Mouse (Mus musculus): ENCODE results near the gene Gja4. TPM values are rescaled to one million over a fixed set of nuclear protein-coding genes. Genes with fewer than 3 reads are reported as not detected.
A peak's percentile ranks its signal among the peaks of the same experiment; 100 is the strongest.

Gene Gja4
- polyA plus RNA-seq (2015; fragmentation: Nextera tagmentation; extraction: Ambion mirVana): 20.6 and 23.4 TPM in 2 replicates

DNA sequence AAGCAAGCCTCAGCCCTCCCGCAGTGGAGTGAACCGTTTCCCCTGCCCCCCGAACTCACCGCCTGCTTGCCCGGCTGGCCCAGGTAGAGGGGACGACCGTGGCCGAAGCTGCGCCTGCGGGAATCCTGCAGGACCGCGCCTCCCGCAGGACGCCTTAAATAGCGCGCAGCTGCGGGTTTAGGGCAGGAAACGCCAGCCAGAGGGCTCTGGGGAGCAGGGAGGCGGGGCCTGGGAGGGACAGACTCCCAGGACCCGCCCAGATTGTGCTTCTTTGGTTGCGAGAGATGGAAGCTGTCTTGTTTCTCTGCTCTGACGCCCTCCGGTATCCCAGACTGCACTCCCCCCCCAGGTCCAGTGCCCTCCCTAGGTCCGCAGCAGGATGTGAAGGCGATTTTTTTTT is at the start of gene Gja4:
Gja4 (minus strand) TSS at position 179 of the 400 bp plus-strand sequence.
- ATAC-seq (ENCODE audit: low FRiP score): peak; percentile 82
- Histone ChIP-seq H3K4me1 (replicated peaks) (peaks cover 24% of the 10 kb centered on the region), H3K36me3 (no peaks in the 10 kb centered on the region), H3K4me3 (peak within 1 kb of the TSS; percentile 52), H3K27me3 (peaks cover 26% of the 10 kb centered on the region), H3K4me2 (peak within 1 kb of the TSS; percentile 77), H3K9me3 (no peaks in the 10 kb centered on the region), H3K9ac (peak within 1 kb of the TSS; percentile 74), H3K27ac (no peak within 1 kb of the TSS)
- under 1% methylated on average over 25 of the region's 25 CpGs for WGBS

DNA sequence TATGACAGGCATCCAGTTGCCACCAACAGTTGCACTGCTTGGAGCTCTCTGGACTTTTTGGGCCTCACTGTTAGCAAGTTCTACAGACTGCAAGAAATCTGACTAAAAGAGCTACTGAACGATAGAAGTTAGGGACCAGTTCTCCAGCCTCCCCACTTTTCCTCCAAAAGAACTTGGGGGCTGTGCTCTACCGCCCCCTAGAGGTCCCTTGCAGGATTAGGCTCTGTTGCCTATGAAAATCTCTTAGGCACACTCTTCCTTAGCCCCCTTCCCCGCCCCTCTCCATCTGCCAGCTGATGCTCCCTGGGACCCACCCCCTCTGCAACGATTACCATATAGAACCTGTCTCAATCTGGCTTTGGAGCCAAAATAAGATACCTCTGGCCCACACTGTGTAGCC is 49.5 kb upstream of the Gja4 start:
- ATAC-seq (ENCODE audit: low FRiP score): no peak
- 60% methylated on average over 4 of the region's 4 CpGs for WGBS
- no peaks in the 10 kb centered on the region for H3K36me3 ChIP-seq
- H3K4me3 ChIP-seq: no peak overlapping the region
- H3K27ac ChIP-seq: no peak overlapping the region
- no peak overlapping the region for H3K4me2 ChIP-seq
- H3K9ac ChIP-seq: no peak overlapping the region
- H3K27me3 ChIP-seq: 0 out of 2 replicates have a peak, but pooled peaks cover 10% of the 10 kb centered on the region
- peaks cover 17% of the 10 kb centered on the region for H3K4me1 ChIP-seq (replicated peaks)
- H3K9me3 ChIP-seq: no peaks in the 10 kb centered on the region

DNA sequence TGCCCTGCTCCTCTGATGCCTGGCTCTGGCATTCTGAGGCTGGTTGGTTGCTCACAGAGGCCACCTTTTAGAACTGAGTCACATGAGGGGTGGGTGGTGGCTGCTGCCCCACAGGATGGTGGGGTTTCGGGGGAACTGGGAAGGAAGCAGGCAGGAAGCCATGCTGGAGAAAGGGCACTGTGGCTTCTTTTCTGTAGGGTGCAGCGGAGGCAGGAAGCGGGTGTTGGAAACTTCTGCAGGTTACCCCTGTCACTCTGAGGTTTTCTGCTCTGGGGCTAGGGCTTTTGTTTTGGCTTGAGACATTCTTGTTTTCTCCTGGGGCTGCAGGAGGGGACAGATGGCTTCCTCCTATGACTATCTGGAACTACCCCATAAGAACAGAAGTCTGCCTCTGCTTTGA is 48.7 kb upstream of the Gja4 start:
- H3K9me3 ChIP-seq: no peaks in the 10 kb centered on the region
- no peak overlapping the region for H3K4me3 ChIP-seq
- 92% methylated on average over 3 of the region's 3 CpGs for WGBS
- no peak overlapping the region for H3K4me2 ChIP-seq
- no peak overlapping the region for H3K27ac ChIP-seq
- peaks cover 23% of the 10 kb centered on the region for H3K4me1 ChIP-seq (replicated peaks)
- no peak overlapping the region for H3K9ac ChIP-seq
- H3K36me3 ChIP-seq: no peaks in the 10 kb centered on the region
- ATAC-seq (ENCODE audit: low FRiP score): no peak
- H3K27me3 ChIP-seq: 0 out of 2 replicates have a peak, but pooled peaks cover 14% of the 10 kb centered on the region

GRCm38 (mm10) chr4:127358018-127358417 is 44.2 kb upstream of the Gja4 start, which contains the start of gene Gjb5:
Gene Gjb5, minus strand, starts transcription at chr4:127358181.
- Histone ChIP-seq H3K9ac (no peak within 1 kb of the TSS), H3K9me3 (no peaks in the 10 kb centered on the region), H3K4me1 (replicated peaks) (peaks cover 20% of the 10 kb centered on the region), H3K4me2 (no peak within 1 kb of the TSS), H3K27ac (no peak within 1 kb of the TSS), H3K36me3 (no peaks in the 10 kb centered on the region), H3K4me3 (no peak within 1 kb of the TSS), H3K27me3 (0 out of 2 replicates have a peak, but pooled peaks cover 17% of the 10 kb centered on the region)
- 28% methylated on average over 5 of the region's 5 CpGs for WGBS
- ATAC-seq (ENCODE audit: low FRiP score): no peak

DNA sequence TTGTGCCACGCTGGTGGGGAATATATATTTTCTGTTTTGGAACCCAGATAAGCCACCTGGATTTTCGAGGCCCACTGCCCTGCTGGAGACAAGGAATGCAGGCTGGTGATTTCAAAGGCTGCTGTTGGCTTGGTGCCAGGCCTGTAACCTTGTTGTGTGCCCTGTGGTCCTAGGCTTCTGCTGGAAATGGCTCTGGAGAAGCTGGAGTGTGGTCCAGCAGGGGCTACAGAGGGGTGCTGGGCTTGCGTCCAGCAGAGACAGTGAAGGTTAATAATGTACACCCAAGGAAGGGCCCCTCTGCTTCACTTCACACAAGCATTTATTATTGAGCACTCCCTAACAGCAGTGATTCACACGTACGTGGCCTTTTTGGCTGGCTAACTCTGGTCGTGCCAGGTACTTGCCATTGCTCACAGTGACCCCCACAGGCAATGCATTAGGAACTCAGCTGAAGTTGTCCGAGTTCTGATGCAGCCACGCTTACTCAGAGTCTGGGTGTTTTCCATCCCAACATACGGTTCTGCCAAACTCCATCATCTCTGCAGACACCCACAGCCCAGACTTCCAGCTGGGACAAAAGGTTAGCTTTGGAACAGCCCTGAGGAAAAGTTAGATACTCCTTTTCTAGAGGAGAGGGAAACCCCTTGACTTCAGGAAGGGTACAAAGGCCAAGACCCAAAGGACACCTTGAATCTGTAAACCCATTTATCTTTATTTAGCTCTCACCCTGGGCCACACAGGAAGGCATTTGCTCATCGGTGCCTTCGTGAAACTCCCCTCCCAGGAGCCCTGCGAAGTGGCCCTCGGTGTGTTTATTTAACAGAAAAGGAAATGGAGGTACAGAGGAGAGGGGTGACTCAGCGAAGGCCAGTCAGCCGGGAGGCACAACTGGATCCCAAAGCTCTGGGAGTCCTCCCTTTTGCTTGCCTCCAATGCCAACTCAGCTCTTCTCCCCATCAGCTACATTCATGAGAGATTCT is 41.0 kb upstream of the Gja4 start:
- Histone ChIP-seq H3K36me3 (no peaks in the 10 kb centered on the region), H3K4me3 (no peak overlapping the region), H3K9me3 (no peaks in the 10 kb centered on the region), H3K27ac (no peak overlapping the region), H3K9ac (no peak overlapping the region), H3K4me2 (no peak overlapping the region), H3K4me1 (replicated peaks) (peaks cover 16% of the 10 kb centered on the region), H3K27me3 (0 out of 2 replicates have a peak, but pooled peaks cover 17% of the 10 kb centered on the region)
- ATAC-seq (ENCODE audit: low FRiP score): no peak
- 73% methylated on average over 15 of the region's 15 CpGs for WGBS

GRCm38 (mm10) chr4:127353951-127354438 is 40.2 kb upstream of the Gja4 start, which contains the start of gene Gjb4:
Gene Gjb4, minus strand, starts transcription at chr4:127354081.
- Histone ChIP-seq H3K4me2 (no peak within 1 kb of the TSS), H3K4me3 (no peak within 1 kb of the TSS), H3K27ac (no peak within 1 kb of the TSS), H3K36me3 (no peaks in the 10 kb centered on the region), H3K27me3 (0 out of 2 replicates have a peak, but pooled peaks cover 11% of the 10 kb centered on the region), H3K4me1 (replicated peaks) (peaks cover 16% of the 10 kb centered on the region), H3K9ac (no peak within 1 kb of the TSS), H3K9me3 (no peaks in the 10 kb centered on the region)
- WGBS: 43% methylated on average over 8 of the region's 8 CpGs
- no peak for ATAC-seq (ENCODE audit: low FRiP score)

- Histone ChIP-seq H3K4me2 (no peak overlapping the region), H3K27ac (no peak overlapping the region), H3K4me1 (replicated peaks) (peaks cover 11% of the 10 kb centered on the region), H3K36me3 (no peaks in the 10 kb centered on the region), H3K27me3 (0 out of 2 replicates have a peak, but pooled peaks cover 3% of the 10 kb centered on the region), H3K9me3 (no peaks in the 10 kb centered on the region), H3K9ac (no peak overlapping the region), H3K4me3 (no peak overlapping the region)
- 14% methylated on average over 1 of the region's 1 CpGs for WGBS
- ATAC-seq (ENCODE audit: low FRiP score): no peak
These were observed 38.8 kb upstream of the Gja4 start for GRCm38 (mm10) chr4:127352594-127352993.

DNA sequence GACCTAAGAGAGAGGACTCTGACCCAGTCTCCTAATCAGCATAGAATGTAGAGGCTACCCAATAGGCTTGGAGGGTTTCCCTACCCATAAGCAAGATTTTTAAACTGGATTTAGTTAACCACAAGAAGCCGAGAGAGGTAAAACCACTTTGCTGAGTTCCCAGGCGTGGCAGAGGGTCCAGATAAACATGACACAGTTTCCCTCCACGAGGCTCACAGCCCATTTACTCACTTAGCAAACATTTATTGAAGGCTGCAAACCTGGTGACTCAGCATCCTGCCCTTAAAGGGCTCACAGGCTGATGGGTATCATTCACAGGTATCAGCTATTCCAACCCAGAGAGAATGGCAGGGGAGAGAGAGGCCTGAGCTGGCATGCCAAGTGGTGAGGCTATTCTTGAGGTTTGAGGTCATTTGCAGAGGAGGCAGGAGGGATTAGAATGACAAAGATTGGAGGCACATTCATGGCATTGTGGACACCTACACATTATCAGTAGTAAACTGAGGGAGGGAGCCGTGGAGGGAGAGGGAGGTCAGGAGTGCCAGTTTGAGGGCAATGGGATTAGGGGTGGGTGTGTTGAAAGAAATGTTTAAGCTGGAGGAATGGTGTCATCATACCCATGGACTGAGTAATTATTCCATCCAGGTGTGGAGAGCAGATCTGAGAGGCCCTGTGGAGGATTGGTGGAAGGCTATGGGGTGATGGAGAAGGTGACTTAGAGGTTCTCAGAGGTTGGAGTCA is 35.9 kb upstream of the Gja4 start:
- H3K4me1 ChIP-seq (replicated peaks): peaks cover 9% of the 10 kb centered on the region
- H3K27ac ChIP-seq: no peak overlapping the region
- no peaks in the 10 kb centered on the region for H3K9me3 ChIP-seq
- H3K27me3 ChIP-seq: no peaks in the 10 kb centered on the region
- ATAC-seq (ENCODE audit: low FRiP score): no peak
- no peak overlapping the region for H3K4me2 ChIP-seq
- no peak overlapping the region for H3K9ac ChIP-seq
- 75% methylated on average over 4 of the region's 4 CpGs for WGBS
- H3K4me3 ChIP-seq: no peak overlapping the region
- H3K36me3 ChIP-seq: no peaks in the 10 kb centered on the region

DNA sequence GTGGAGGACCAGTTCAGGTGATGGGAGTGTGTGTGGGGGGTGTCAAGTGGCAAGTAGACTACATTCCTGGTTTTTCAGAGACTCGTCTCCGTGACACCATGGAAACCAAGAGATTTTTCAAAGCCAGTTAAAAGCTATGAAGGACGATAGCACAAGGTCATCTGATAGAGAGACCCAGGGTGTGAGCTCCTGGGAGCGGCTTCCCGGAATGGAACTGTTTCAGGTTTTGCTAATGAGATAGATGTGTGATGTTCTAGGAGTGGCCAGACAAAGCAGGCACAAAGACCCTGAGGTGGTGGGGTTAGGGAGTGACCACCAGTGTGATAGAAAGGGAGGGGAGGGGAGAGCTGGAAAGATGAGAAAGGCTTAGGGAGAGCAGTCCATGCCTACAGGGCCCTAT is 31.2 kb upstream of the Gja4 start:
- no peaks in the 10 kb centered on the region for H3K36me3 ChIP-seq
- H3K9ac ChIP-seq: no peak overlapping the region
- 90% methylated on average over 5 of the region's 5 CpGs for WGBS
- no peaks in the 10 kb centered on the region for H3K9me3 ChIP-seq
- no peaks in the 10 kb centered on the region for H3K27me3 ChIP-seq
- no peak for ATAC-seq (ENCODE audit: low FRiP score)
- H3K4me1 ChIP-seq (replicated peaks): no peaks in the 10 kb centered on the region
- H3K27ac ChIP-seq: no peak overlapping the region
- no peak overlapping the region for H3K4me3 ChIP-seq
- no peak overlapping the region for H3K4me2 ChIP-seq

DNA sequence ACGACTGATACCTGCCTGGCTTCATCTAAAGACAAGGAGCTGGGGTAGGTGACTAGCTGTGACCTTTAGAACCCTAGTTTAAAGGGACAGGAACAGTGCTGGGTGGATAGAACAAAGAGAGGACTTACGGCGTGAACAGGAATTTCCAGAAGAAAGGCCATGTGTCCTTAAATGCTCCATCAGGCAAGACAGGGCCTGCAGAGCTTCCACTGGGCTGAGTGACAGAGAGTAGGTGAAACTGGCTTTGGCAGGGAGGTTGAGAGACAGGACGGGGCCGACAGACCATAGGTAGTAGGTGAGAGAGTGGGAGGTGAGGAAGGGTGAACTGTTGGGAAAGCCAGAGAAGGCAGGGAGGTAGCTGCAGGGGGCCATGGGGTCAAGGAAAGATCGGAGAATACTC is 27.5 kb upstream of the Gja4 start:
- 67% methylated on average over 6 of the region's 6 CpGs for WGBS
- Histone ChIP-seq H3K36me3 (no peaks in the 10 kb centered on the region), H3K4me1 (replicated peaks) (no peaks in the 10 kb centered on the region), H3K27me3 (no peaks in the 10 kb centered on the region), H3K9ac (no peak overlapping the region), H3K27ac (no peak overlapping the region), H3K4me2 (no peak overlapping the region), H3K9me3 (no peaks in the 10 kb centered on the region), H3K4me3 (no peak overlapping the region)
- no peak for ATAC-seq (ENCODE audit: low FRiP score)

GRCm38 (mm10) chr4:127337668-127338067 is 23.8 kb upstream of the Gja4 start:
- ATAC-seq (ENCODE audit: low FRiP score): no peak
- Histone ChIP-seq H3K9ac (no peak overlapping the region), H3K36me3 (no peaks in the 10 kb centered on the region), H3K4me2 (no peak overlapping the region), H3K4me3 (no peak overlapping the region), H3K27ac (no peak overlapping the region), H3K27me3 (peaks cover 11% of the 10 kb centered on the region; the same call in 1 of the 2 replicates), H3K4me1 (replicated peaks) (peaks cover 5% of the 10 kb centered on the region; the same call in 1 of the 2 replicates), H3K9me3 (no peaks in the 10 kb centered on the region)
- 92% methylated on average over 5 of the region's 5 CpGs for WGBS

All from hindbrain, embryonic 13.5 days (tissue).